Mouse (Mus musculus) CH12.LX (cell line): Measurements from ENCODE around the gene Ppp1r14a. TPM values are rescaled to one million over a fixed set of nuclear protein-coding genes. Genes with fewer than 3 reads are reported as not detected.

Experiments used
- DNase-seq: peaks from one replicate; pipeline ENCODE4 v3.0.0-alpha.2; 2013; ENCODE audit errors: extremely low read depth
- H3K27ac ChIP-seq: 2 replicates; pipeline ENCODE4 v1.5.1; 2012; ENCODE audit warnings: low read depth, mild to moderate bottlenecking, control low read depth, moderate library complexity; ENCODE audit not compliant: insufficient read depth
- H3K27me3 ChIP-seq: replicated peaks from 2 replicates; pipeline ENCODE3; 2012; ENCODE audit warnings: inconsistent platforms
- H3K36me3 ChIP-seq, 2 experiments: replicated peaks in 1 of 2; 2 replicates each; pipeline versions ENCODE3 to v1.6.1; 2012; ENCODE audit warnings: inconsistent platforms in 1 of 2, low read length in 1 of 2, mild to moderate bottlenecking in 1 of 2, mixed read lengths in 1 of 2, moderate library complexity in 1 of 2; ENCODE audit not compliant: control insufficient read depth in 1 of 2, insufficient read depth in 1 of 2
- H3K4me1 ChIP-seq, 2 experiments: 2 replicates each; pipeline ENCODE4 v1.6.1; 2012; ENCODE audit warnings: inconsistent platforms in 1 of 2, moderate library complexity in 1 of 2; ENCODE audit not compliant: insufficient read depth in 2 of 2, control insufficient read depth in 1 of 2
- H3K4me2 ChIP-seq: 2 replicates; pipeline ENCODE4 v1.6.1; 2012; ENCODE audit warnings: low read depth, mild to moderate bottlenecking, control low read depth; ENCODE audit not compliant: poor library complexity, insufficient read depth, severe bottlenecking
- H3K4me3 ChIP-seq, 3 experiments: fragments of 150-350 bp in 1 of 3; sonication (generic) in 1 of 3; replicated peaks in 1 of 3; 2 replicates each; pipeline versions ENCODE3 to v1.5.1; 2011 to 2012; ENCODE audit warnings: low read depth in 2 of 3, low read length in 2 of 3, mild to moderate bottlenecking in 2 of 3, moderate library complexity in 2 of 3, control low read depth in 1 of 3, improper control_type of control experiment in 1 of 3, inconsistent platforms in 1 of 3, mixed read lengths in 1 of 3; ENCODE audit not compliant: poor library complexity in 1 of 3
- H3K79me2 ChIP-seq: replicated peaks from 2 replicates; pipeline ENCODE4 v1.6.1; 2012; ENCODE audit warnings: mild to moderate bottlenecking, moderate library complexity; ENCODE audit not compliant: control insufficient read depth, poor library complexity, insufficient read depth, severe bottlenecking; ENCODE audit errors: extremely low read depth
- H3K9ac ChIP-seq: 2 replicates; pipeline ENCODE4 v1.6.1; 2012; ENCODE audit warnings: low read depth, mild to moderate bottlenecking, control low read depth, moderate library complexity; ENCODE audit not compliant: insufficient read depth
- H3K9me3 ChIP-seq: replicated peaks from 2 replicates; pipeline ENCODE3; 2012; ENCODE audit warnings: low read length, inconsistent platforms, mixed read lengths
- BHLHE40 ChIP-seq: IDR thresholded peaks from 2 replicates; pipeline ENCODE4 v1.6.1; 2011; ENCODE audit warnings: mild to moderate bottlenecking, low read depth, low read length, improper control_type of control experiment
- CHD1 ChIP-seq: IDR thresholded peaks from 2 replicates; pipeline ENCODE4 v1.6.1; 2012; ENCODE audit warnings: low read depth, low read length, improper control_type of control experiment, inconsistent platforms
- CTCF ChIP-seq, 2 experiments: IDR thresholded peaks in 1 of 2; conservative IDR thresholded peaks in 1 of 2; 2 replicates each; pipeline ENCODE4 v1.5.1; 2011 to 2012; ENCODE audit warnings: low read depth in 2 of 2, low read length in 2 of 2, improper control_type of control experiment in 1 of 2, inconsistent platforms in 1 of 2, mild to moderate bottlenecking in 1 of 2, moderate library complexity in 1 of 2
- E2F4 ChIP-seq: IDR thresholded peaks from 2 replicates; pipeline ENCODE4 v1.6.1; 2011; ENCODE audit warnings: low read depth, low read length, improper control_type of control experiment; ENCODE audit not compliant: insufficient replicate concordance
- HCFC1 ChIP-seq: IDR thresholded peaks from 2 replicates; pipeline ENCODE4 v1.6.1; 2012; ENCODE audit warnings: low read depth, mild to moderate bottlenecking, inconsistent platforms, low read length, improper control_type of control experiment
- IRF4 ChIP-seq: IDR thresholded peaks from 2 replicates; pipeline ENCODE4 v1.6.1; 2014; ENCODE audit warnings: low read depth, mild to moderate bottlenecking, inconsistent platforms, low read length, improper control_type of control experiment
- KAT2A ChIP-seq: IDR thresholded peaks from 2 replicates; pipeline ENCODE4 v1.6.1; 2012; ENCODE audit warnings: low read length, improper control_type of control experiment, inconsistent platforms; ENCODE audit not compliant: insufficient replicate concordance
- MEF2A ChIP-seq: IDR thresholded peaks from 2 replicates; pipeline ENCODE4 v1.6.1; 2014; ENCODE audit warnings: low read depth, mild to moderate bottlenecking, inconsistent platforms, low read length, improper control_type of control experiment, borderline replicate concordance
- MXI1 ChIP-seq: IDR thresholded peaks from 2 replicates; pipeline ENCODE4 v1.6.1; 2011; ENCODE audit warnings: mild to moderate bottlenecking, low read depth, low read length, improper control_type of control experiment
- MYC ChIP-seq: IDR thresholded peaks from 2 replicates; pipeline ENCODE4 v1.6.1; 2011; ENCODE audit warnings: low read depth, mild to moderate bottlenecking, improper control_type of control experiment, low read length
- NRF1 ChIP-seq: IDR thresholded peaks from 2 replicates; pipeline ENCODE4 v1.6.1; 2014; ENCODE audit warnings: low read depth, mild to moderate bottlenecking, inconsistent platforms, low read length, improper control_type of control experiment, moderate library complexity
- POLR2A ChIP-seq: IDR thresholded peaks from 2 replicates; pipeline ENCODE4 v1.6.1; 2011; ENCODE audit warnings: low read depth, mild to moderate bottlenecking, improper control_type of control experiment, low read length
- RCOR1 ChIP-seq: conservative IDR thresholded peaks from 2 replicates; pipeline ENCODE4 v1.6.1; 2012; ENCODE audit warnings: low read depth, mild to moderate bottlenecking, inconsistent platforms, low read length, improper control_type of control experiment
- TBP ChIP-seq: conservative IDR thresholded peaks from 2 replicates; pipeline ENCODE4 v1.6.1; 2011; ENCODE audit warnings: low read depth, low read length, improper control_type of control experiment
- USF2 ChIP-seq: conservative IDR thresholded peaks from 2 replicates; pipeline ENCODE4 v1.6.1; 2011; ENCODE audit warnings: low read depth, low read length, improper control_type of control experiment
- dilution Hi-C: fragments of 300-500 bp; cut with MboI; formaldehyde crosslinking; loops from 2 replicates; pipeline ENCODE4 v1.14.3; 2020; ENCODE audit warnings: low sequenced_read_pairs; ENCODE audit not compliant: extremely low pct_unique_long_range_greater_than_20kb, extremely low pct_ligation_motif_present
- in situ Hi-C: fragments of 300-500 bp; cut with MboI; formaldehyde crosslinking; loops from 3 replicates; pipeline ENCODE4 v1.14.3; 2019; ENCODE audit warnings: low sequenced_read_pairs, low pct_ligation_motif_present, low pct_unique_long_range_greater_than_20kb, mixed read lengths
- polyA plus RNA-seq: library from polyadenylated mRNA; unstranded; fragments of >175 nt; gene quantifications from 2 replicates; pipeline ENCODE4 v1.2.1, GENCODE M21; 2012; ENCODE audit warnings: low read depth; ENCODE audit not compliant: insufficient read length
- total RNA-seq, 2 experiments: library from RNA; depleted of rRNA; stranded (reverse); fragments of 300-350 nt in 1 of 2; fragments of >200 nt in 1 of 2; gene quantifications; 2 replicates each; pipeline ENCODE4 v1.2.3; 2012 to 2014

Gene Ppp1r14a
- total and polyA plus RNA-seq, 3 experiments = not detected

DNA sequence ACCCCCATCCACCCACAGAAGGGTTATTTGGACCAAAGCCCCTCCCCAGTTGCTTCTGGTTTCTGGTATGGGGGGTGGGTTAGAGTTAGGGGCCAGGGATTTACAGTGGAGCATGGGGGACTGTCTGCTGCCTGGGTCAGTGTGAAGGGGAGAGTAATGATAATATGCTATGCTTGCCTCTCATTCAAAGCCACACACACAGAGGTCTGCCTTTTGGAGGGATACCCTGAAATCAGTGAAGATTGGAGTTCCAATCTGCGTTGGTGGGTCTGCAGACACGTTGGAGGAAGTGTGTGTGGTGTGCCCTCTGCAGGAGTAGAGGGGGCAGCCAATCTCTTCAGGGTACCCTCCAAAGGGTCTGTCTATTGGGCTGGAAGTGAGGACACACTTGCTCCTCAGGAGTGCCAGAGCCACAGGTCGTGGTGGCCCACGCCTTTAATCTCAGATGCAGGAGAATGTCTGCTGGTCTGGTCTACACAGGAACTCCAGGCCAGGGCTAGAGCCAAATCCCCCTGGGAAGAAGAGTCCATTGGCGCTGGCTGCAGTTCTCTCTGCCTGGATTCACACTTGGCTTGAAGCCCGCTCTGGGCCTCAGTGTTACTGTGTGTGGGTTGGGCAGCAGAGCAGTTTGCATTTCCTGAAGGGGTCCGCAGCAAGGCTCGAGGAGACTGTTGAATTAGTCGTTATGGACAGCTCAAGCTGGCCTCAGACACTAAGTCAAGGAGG lies 16.3 kb downstream of the Ppp1r14a start:
- H3K27ac ChIP-seq = no peak overlapping the region
- DNase-seq = no peak
- H3K4me2 ChIP-seq = peak overlapping the region; percentile 11; the same call in 1 of the 2 replicates
- peaks cover 80% of the 10 kb centered on the region for H3K27me3 ChIP-seq
- peaks cover 6% of the 10 kb centered on the region for H3K9me3 ChIP-seq
- in situ Hi-C loops = no loop called here
- no peak overlapping the region for H3K4me3 ChIP-seq
- TF ChIP-seq MYC = no peak
- no peak for TF ChIP-seq CHD1
- no peak for TF ChIP-seq POLR2A
- no peak for TF ChIP-seq CTCF (conservative IDR thresholded peaks at IDR 0.05 in 1 of 2, IDR thresholded peaks at IDR 0.05 in 1 of 2; ENCODE audit: low read depth in 2 of 2, low read length in 2 of 2)
- no peak for TF ChIP-seq USF2
- TF ChIP-seq MEF2A = no peak
- TF ChIP-seq, all 38 proteins: peak for 0
- Histone ChIP-seq H3K36me3 (no peaks in the 10 kb centered on the region), H3K9ac (no peak overlapping the region), H3K79me2 (no peaks in the 10 kb centered on the region), H3K4me1 (peaks cover 0 to 30% of the 10 kb centered on the region in 2 experiments; a peak in 3 of 4 replicates)
- dilution Hi-C loops = no loop called here

DNA sequence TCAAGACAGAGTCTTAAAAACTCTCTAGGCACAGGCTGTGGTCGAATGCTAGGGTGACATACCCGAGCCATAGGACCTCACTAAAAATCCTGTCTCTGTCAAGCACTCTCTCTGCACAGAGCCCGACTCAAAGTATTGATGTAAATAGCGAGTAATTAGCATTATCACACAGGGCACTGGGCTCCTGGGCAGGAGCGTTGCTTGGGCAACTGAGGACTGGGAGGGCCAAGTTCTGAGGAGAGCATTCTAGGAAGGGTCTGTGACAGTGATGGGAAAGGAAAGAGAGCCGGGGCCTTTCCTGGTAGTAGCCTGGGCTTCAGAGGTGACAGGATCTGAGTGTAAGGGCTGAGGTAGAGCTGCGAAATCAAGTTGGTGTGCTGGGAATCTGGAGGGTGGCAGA lies 17.0 kb downstream of the Ppp1r14a start:
- TF ChIP-seq MXI1 (no peak), NRF1 (no peak), TBP (no peak), BHLHE40 (no peak), HCFC1 (no peak), KAT2A (no peak), E2F4 (no peak), IRF4 (no peak), RCOR1 (no peak)
- peaks cover 0 to 29% of the 10 kb centered on the region in 2 experiments; a peak in 3 of 4 replicates for H3K4me1 ChIP-seq
- H3K4me2 ChIP-seq = no peak overlapping the region
- in situ Hi-C loops (no loop called here), dilution Hi-C loops (no loop called here)
- H3K9me3 ChIP-seq = peaks cover 6% of the 10 kb centered on the region
- H3K27ac ChIP-seq = no peak overlapping the region
- H3K27me3 ChIP-seq = peaks cover 84% of the 10 kb centered on the region
- H3K4me3 ChIP-seq = no peak overlapping the region
- DNase-seq = no peak
- no peaks in the 10 kb centered on the region for H3K36me3 ChIP-seq
- H3K9ac ChIP-seq = no peak overlapping the region
- H3K79me2 ChIP-seq = no peaks in the 10 kb centered on the region
